Mouse (Mus musculus) kidney, embryonic 16.5 days (tissue): Measurements from ENCODE around the gene Heyl. TPM values are rescaled to one million over a fixed set of nuclear protein-coding genes. Genes with fewer than 3 reads are reported as not detected.

Source experiments
- ATAC-seq: fragments of 200-750 bp; cut with Nextera tagmentation; 2 replicates; pipeline ENCODE4 v1.8.0; 2017; ENCODE audit warnings: moderate TSS enrichment; ENCODE audit not compliant: low FRiP score, low TSS enrichment
- H3K27ac ChIP-seq: fragments of 300-500 bp; sonication (generic); 2 replicates; pipeline ENCODE4 v1.5.1; 2014; ENCODE audit warnings: low read length
- H3K27me3 ChIP-seq: fragments of 300-500 bp; sonication (generic); 2 replicates; pipeline ENCODE4 v1.6.1; 2014; ENCODE audit warnings: low read length, control low read depth, mixed read lengths; ENCODE audit not compliant: insufficient read depth
- H3K36me3 ChIP-seq: fragments of 300-500 bp; sonication (generic); 2 replicates; pipeline ENCODE4 v1.6.1; 2014; ENCODE audit warnings: low read length, control low read depth, mixed read lengths; ENCODE audit not compliant: insufficient read depth
- H3K4me1 ChIP-seq: fragments of 300-500 bp; sonication (generic); 2 replicates; pipeline ENCODE4 v1.6.1; 2014; ENCODE audit warnings: low read length, control low read depth, mixed read lengths; ENCODE audit not compliant: insufficient read depth
- H3K4me2 ChIP-seq: fragments of 300-500 bp; sonication (generic); replicated peaks from 2 replicates; pipeline ENCODE4 v1.6.1; 2014; ENCODE audit warnings: low read depth, low read length
- H3K4me3 ChIP-seq: fragments of 300-500 bp; sonication (generic); 2 replicates; pipeline ENCODE4 v1.5.1; 2014; ENCODE audit warnings: mild to moderate bottlenecking, low read length
- H3K9ac ChIP-seq: fragments of 300-500 bp; sonication (generic); replicated peaks from 2 replicates; pipeline ENCODE4 v1.6.1; 2014; ENCODE audit warnings: low read length
- H3K9me3 ChIP-seq: fragments of 300-500 bp; sonication (generic); 2 replicates; pipeline ENCODE4 v1.6.1; 2016; ENCODE audit warnings: low read length, control low read depth
- WGBS: fragments of 180-500 bp; shearing (Covaris S2); extraction: QIAGEN DNeasy Blood & Tissue Kit; methylation state at CpG from one replicate; pipeline ENCODE4 v1.1.7; 2014; 5-methylcytosine and 5-hydroxymethylcytosine counted together
- polyA plus RNA-seq: library from polyadenylated mRNA; unstranded; fragments of >200 nt; fragmentation: Nextera tagmentation; extraction: Ambion mirVana; gene quantifications from 2 replicates; pipeline ENCODE4 v1.2.1, GENCODE M21; 2015

Gene Heyl
- polyA plus RNA-seq, 1 experiment from 2014 or later = 48.8 TPM

- 80% methylated on average over 21 of the region's 21 CpGs for WGBS
- ATAC-seq = no peak
These were observed 62.3 kb downstream of the Heyl start for GRCm38 (mm10) chr4:123295516-123296147.

GRCm38 (mm10) chr4:123296148-123296534 lies 62.8 kb downstream of the Heyl start:
- Histone ChIP-seq H3K4me2 (no peak overlapping the region), H3K4me1 (no peaks in the 10 kb centered on the region), H3K27me3 (no peaks in the 10 kb centered on the region), H3K27ac (no peak overlapping the region), H3K36me3 (peaks cover 94% of the 10 kb centered on the region), H3K9me3 (no peaks in the 10 kb centered on the region), H3K9ac (no peak overlapping the region), H3K4me3 (no peak overlapping the region)
- no peak for ATAC-seq
- 88% methylated on average over 5 of the region's 5 CpGs for WGBS

More at GRCm38 (mm10) chr4:123295516-123296147, 62.3 kb downstream of the Heyl start:
- Histone ChIP-seq H3K27me3 (no peaks in the 10 kb centered on the region), H3K36me3 (peaks cover 94% of the 10 kb centered on the region), H3K27ac (no peak overlapping the region), H3K4me3 (no peak overlapping the region), H3K9ac (no peak overlapping the region), H3K9me3 (no peaks in the 10 kb centered on the region), H3K4me2 (no peak overlapping the region), H3K4me1 (no peaks in the 10 kb centered on the region)

- no peak overlapping the region for H3K4me3 ChIP-seq
- peaks cover 93% of the 10 kb centered on the region for H3K36me3 ChIP-seq
- H3K9me3 ChIP-seq = no peaks in the 10 kb centered on the region
- ATAC-seq = no peak
- no peak overlapping the region for H3K27ac ChIP-seq
- no peak overlapping the region for H3K4me2 ChIP-seq
- 93% methylated on average over 20 of the region's 22 CpGs for WGBS
- no peaks in the 10 kb centered on the region for H3K4me1 ChIP-seq
- no peaks in the 10 kb centered on the region for H3K27me3 ChIP-seq
- no peak overlapping the region for H3K9ac ChIP-seq
These were observed 64.0 kb downstream of the Heyl start for GRCm38 (mm10) chr4:123297195-123297960.

GRCm38 (mm10) chr4:123298226-123298625 lies 64.9 kb downstream of the Heyl start:
- Histone ChIP-seq H3K27ac (no peak overlapping the region), H3K4me1 (no peaks in the 10 kb centered on the region), H3K4me3 (no peak overlapping the region), H3K4me2 (no peak overlapping the region), H3K36me3 (peaks cover 93% of the 10 kb centered on the region), H3K27me3 (no peaks in the 10 kb centered on the region), H3K9me3 (no peaks in the 10 kb centered on the region), H3K9ac (no peak overlapping the region)
- no peak for ATAC-seq
- 65% methylated on average over 4 of the region's 4 CpGs for WGBS

GRCm38 (mm10) chr4:123298980-123299670 lies 65.8 kb downstream of the Heyl start:
- H3K4me3 ChIP-seq = no peak overlapping the region
- WGBS = 95% methylated on average over 11 of the region's 11 CpGs

More at GRCm38 (mm10) chr4:123298980-123299670, 65.8 kb downstream of the Heyl start:
- H3K27me3 ChIP-seq = no peaks in the 10 kb centered on the region
- no peak overlapping the region for H3K9ac ChIP-seq
- no peak overlapping the region for H3K4me2 ChIP-seq
- peaks cover 90% of the 10 kb centered on the region for H3K36me3 ChIP-seq
- H3K4me1 ChIP-seq = no peaks in the 10 kb centered on the region
- no peak for ATAC-seq
- no peaks in the 10 kb centered on the region for H3K9me3 ChIP-seq
- H3K27ac ChIP-seq = no peak overlapping the region

Other genes with a start within 250 kb of the Heyl start
- 6.8 and 7.0 TPM in 2 replicates for gene Mycl, start 237.9 kb upstream of the Heyl start, polyA plus RNA-seq
- 18.1 and 21.5 TPM in 2 replicates for gene Trit1, start 217.0 kb upstream of the Heyl start, polyA plus RNA-seq
- 0.17 and 0.26 TPM in 2 replicates for gene Bmp8b, start 128.4 kb upstream of the Heyl start, polyA plus RNA-seq
- 0.12 TPM in 1 of 2 replicates, not detected in the other for gene Oxct2b, start 117.3 kb upstream of the Heyl start, polyA plus RNA-seq
- gene Ppie, start 93.6 kb upstream of the Heyl start, polyA plus RNA-seq = 112 TPM in 2 replicates
- gene Hpcal4, start 50.3 kb upstream of the Heyl start, polyA plus RNA-seq = 1.3 and 1.7 TPM in 2 replicates
- gene Nt5c1a, start 32.1 kb upstream of the Heyl start, polyA plus RNA-seq = 0.25 and 0.28 TPM in 2 replicates
- gene Pabpc4, start 28.8 kb downstream of the Heyl start, polyA plus RNA-seq = 45.0 and 47.7 TPM in 2 replicates
- gene Oxct2a, start 90.1 kb downstream of the Heyl start, polyA plus RNA-seq = 0.16 TPM in 1 of 2 replicates, not detected in the other
- gene Bmp8a, start 109.7 kb downstream of the Heyl start, polyA plus RNA-seq = 0.32 and 0.36 TPM in 2 replicates